Mouse (Mus musculus) kidney, adult 9 months (tissue): Measurements from ENCODE around the gene Agbl4.
"Not testable (repeated sequence)": the region's sequence is repeated elsewhere in the genome, so short reads cannot be mapped to it uniquely, and the experiment has no call there.

Experiments used
- DNase-seq: peaks from one replicate; pipeline ENCODE4 v3.0.0; 2022

The Agbl4 gene

DNA sequence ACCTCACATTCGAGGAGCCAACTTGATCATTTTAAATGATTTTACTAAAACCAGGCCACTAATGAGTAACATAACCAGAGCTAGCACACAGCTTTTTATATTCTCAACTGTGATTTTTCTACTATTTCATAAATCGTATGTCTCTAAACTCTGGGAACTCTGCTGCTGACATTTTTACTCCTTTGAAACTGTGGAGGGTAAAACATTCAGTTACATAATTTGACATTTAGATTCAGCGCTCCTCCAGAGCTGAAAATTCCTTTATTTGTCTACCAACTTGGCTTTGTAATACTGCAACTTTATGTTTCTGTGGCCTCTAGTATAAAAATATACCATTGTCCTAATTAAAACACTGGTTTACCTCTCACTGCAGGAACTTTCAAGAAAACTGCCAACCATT lies 523.6 kb downstream of the Agbl4 start:
- no peak for DNase-seq

DNA sequence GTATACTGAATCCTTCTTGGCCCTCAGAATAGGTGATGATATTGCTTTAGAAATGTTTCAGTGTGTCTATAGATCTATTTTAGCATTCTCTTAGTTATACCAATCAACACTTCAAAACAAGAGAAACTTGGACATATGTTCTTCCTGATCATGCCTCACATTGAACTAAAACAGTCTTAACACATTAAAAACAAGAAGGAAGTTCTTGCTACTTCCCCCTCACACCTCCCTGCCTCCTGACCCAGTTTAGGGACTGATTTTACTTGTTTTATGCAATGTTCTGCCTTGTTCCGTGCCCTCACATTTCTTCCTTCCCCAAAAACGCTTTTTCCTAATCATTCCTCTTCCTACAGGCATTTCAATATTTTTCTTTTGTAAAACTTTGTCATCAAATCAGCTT lies 604.2 kb downstream of the Agbl4 start:
- no peak for DNase-seq

DNA sequence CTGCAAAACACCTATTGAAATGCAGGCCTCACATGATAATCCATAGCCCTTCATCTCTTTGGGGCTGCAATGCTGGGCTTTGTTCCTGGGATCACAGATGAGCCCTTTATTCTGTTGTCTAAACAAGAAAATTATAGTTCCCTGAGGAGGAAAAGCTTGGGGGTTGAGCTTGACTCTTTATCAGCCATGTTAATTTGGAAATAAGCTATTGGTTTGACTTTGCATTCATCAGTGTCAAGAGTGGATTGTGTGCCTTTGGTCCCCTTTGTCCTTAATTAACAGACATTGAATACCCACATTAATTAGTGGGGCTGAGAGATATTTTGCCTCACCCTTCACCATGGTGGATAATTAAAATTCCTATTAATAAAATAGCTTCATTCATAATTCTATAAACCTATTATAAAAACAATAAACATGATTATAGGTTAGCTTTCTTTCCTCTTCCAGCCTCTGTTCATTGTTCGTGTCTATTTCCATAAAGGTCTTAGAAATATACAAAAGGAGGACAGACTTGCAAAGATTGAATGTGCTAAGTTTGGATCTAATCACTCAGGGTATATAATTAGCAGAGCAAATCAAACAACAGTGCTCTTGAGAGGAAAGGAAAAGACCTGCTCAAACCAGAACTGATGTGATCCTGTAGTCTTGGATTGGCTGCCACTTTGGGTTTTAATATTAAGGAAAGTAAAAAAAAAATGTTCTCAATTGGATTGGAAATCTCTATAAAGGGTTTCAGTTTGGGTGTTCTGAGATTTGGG lies 607.4 kb downstream of the Agbl4 start:
- no peak for DNase-seq

DNA sequence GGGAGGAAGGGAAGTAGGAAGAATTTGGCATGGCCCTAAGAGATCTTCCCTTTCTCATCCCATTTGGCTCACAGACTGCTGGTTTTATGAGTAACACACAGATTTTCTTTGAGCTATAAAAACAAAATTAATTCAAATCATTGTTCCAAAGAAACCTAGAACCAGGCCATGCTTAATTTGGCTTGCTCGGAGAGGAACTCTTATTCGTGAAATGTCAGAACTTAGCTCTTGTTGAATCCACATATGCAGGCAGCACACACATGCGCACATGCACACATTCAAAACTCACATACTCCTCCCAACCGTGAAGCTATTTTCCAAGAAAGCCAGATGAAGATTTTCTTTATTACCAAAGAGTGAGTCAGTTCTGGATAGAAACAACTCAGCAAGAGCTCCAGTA lies 621.9 kb downstream of the Agbl4 start:
- DNase-seq: no peak

DNA sequence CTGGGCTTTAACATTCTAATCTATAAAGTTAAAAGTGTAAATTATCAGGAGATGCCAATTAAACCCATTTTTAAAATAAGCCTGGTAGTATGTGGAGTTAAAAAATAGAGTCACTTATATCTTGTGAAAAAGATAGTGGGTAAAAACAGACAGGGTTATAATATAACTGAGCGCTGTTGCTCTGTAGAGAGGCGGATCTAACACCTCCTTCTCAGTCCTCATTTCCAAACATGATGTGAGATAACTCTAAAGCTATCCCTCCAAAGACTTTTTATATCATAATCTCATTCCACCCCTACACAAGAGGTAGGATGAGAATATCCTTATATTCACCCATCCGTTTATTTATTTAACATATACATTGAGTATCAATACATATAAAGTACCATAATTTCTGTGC lies 669.9 kb downstream of the Agbl4 start:
- no peak for DNase-seq

DNA sequence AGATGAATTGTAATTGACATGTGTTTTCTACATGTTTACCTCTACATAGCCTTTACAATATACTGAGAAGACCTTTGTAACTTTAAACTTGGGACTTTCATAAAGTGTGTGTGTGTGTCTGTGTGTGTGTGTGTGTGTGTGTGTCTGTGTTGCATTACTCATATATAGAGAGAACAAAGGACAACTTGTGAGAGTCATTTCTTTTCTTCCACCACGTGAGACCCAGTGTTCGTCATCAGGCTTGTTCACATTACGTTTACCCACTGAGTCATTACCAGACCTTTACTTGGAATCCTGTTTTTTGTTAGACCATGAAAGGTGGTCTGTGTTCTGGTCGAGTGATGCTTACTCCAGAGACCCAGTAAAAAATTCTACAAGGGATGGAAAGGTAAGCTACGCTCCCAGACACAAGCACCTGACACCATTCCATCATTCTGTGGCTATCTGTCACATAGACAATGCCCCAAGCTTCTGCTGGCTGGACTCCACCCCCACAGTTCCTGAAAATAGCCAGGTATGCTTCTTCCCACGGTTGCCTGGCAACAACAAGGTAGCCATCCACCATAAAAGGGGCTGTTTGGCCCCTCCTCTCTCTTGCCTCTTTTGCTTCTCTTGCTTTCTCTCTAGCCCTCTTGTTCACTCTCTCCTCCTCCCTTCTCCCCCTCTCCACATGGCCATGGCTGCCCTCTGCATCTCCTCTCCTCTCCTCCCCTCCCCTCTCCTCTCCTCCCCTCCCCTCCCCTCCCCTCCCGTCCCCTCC lies 676.5 kb downstream of the Agbl4 start:
- DNase-seq: no peak

DNA sequence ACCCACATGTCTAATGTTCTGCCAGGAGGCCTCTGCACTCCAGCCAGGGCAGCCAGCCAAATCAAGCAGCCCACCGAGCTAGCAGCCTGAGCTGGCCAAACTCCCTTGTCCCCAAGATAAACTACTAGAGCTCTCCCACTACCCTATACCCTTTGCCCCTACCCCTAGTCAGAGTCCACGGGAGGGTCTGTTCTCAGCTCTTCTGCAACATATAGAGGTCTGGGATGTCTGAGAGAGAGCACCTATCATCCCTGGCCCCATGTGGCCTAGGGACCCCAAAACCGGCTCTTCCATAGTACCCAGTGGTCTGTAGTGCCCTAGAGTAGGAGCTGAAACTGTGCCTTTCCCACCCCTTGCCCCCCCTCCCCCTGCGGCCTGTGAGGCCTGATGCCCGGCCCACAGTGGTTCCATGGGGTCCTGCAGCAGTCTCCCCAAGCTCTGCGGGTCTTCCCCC lies 677.3 kb downstream of the Agbl4 start:
- DNase-seq: no peak

DNA sequence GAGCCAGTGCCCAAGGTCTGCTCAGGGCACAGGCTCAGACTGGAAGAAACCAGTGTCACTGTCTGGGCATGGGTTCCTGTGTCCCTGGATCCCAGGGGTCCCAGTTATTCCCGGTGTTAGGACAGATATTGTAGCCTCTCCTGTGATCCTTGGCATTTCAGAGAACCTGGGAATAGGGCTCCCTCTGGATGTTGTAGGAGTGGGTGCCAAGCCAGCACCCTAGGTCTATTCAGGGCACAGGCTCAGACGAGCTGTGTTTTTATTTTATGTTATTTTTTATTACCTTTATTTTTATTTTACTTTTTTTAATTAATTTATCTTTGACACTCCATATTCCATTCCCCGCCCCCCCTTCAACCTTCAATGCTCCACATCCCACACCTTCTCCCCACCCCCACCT lies 680.3 kb downstream of the Agbl4 start:
- no peak for DNase-seq

DNA sequence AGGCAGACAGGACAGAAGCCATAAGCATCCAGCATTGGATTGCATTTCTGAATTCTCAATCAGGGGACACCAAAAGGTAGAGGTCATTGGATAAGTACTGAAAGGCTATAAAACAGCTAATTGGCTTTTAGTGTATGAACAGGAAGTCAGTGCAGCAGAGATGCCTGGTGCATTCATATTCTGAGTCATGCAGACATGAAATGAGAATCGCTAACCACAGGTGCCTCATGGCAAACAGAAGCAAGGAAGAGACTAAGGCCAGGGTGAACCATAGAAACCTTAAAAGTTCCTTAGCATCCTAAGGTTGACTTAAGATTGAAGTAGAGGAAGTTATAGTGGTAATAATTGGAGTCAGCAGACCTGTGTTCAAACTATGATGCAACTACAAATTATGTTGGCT lies 687.9 kb downstream of the Agbl4 start:
- DNase-seq: no peak

DNA sequence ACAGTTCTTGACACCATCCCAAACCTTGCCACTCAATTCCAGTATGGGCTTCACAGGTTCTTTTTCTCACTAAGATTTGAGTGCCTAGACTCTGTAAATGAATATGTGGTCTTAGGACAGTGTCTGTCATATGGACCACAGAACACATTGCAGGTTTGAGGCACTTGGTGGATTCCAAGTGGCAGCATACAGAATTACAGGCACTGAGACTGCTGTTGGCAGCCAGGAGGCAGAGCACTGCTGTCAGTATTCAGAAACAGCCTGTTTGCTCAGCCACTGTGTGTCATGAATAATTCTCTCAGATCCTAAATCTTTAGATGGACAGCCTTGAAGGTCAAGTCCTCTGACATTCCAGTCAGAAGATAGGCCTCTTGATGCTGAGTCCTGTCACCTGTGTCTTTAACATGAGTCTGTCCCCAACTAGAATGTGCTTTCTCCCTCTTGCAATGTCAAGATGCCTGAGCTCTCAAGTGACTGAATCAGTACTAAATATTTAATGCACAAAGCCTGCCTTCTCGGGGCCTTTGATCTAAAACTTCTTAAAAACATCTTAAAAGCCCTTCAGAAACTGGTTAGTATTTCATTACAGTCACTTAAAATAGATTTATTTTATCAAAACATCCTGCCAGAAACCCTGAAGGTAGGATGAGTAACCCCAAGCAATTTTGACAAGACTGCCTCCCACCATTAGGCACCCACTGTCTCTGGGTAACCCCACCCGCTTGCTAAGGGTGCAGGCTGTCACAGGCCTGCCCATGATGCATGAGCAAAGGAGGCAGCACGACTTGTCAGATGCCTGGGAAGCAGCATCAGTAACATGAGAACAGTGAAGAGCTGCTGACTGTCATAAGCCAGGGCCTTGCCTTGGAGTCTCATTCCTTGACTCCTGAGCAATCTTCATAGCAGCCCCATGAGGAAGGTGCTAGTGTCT lies 739.0 kb downstream of the Agbl4 start:
- no peak for DNase-seq

DNA sequence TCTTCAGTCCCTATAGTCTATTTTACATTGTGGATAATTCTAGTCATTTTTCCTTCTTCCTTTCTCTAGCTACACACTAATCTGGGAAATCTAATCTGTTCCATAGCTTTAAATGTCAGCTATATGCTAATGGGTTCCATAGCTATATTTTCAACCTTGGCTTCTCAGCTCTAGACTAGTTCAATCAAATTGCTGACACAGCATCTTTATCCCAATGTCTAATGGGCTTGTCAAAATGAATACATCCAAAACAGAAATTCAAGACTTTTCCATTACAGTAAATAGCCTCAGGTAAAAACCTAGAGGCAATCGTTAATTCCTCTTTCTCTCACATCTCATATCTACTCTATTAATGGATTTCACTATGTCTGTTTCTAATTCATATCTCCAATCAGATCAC lies 750.3 kb downstream of the Agbl4 start:
- no peak for DNase-seq

DNA sequence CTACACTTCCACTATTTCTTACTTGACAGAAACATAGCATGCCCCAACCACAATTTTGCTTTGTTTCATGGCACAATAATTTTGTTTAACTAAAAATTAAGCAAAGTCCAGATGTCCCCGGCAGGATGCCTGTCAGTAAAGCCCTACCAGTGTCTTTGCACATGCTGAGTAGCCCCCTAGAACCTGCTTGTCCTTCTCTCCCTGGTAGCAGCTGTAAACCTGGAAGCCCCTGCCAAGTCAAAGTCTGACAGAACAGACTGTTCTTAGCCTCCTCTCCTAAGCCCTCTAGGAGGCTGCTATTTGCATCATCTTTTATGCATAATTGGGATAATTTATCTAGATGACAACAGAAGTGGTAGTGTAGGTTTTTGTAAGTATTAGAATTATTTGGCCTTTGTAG lies 758.4 kb downstream of the Agbl4 start:
- no peak for DNase-seq

DNA sequence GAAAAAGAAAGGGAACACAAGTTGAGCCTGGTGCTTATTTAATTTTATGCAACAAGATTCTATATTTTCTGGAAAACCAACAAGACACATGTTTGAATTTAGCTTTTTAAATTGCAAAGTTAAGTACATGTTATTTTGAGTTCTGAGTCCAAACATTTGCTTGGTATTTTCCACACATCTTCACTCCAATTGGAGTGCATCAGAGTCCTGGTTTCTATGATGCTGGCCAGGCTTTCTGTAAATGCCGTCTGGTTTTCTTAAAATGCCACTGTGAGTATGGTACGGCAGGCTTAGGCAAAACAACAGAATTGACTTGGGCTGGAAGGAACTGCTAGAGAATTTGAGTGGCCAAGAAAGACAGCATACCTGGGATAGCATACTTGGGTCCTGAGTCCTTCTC lies 784.0 kb downstream of the Agbl4 start:
- no peak for DNase-seq

DNA sequence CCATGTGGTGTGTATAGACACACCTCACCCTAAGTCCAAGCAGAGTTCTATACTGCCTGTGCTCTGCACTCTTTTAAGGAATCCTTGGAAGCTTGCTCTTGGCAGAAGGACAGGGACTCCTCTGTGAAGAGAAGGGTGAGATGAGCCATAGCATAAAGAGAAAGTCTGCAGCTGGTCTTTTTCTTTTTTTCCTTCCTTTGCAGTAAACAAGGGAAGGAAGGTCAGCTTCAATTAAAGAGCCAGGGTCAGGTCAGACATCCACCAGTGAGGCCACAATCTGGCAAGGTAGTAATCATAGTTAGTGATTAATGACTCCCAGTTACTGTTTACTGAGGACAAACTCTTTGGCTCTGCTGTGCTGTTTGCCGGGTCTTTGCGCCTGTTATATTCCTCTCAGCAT lies 802.6 kb downstream of the Agbl4 start:
- peak; percentile 88 for DNase-seq

DNA sequence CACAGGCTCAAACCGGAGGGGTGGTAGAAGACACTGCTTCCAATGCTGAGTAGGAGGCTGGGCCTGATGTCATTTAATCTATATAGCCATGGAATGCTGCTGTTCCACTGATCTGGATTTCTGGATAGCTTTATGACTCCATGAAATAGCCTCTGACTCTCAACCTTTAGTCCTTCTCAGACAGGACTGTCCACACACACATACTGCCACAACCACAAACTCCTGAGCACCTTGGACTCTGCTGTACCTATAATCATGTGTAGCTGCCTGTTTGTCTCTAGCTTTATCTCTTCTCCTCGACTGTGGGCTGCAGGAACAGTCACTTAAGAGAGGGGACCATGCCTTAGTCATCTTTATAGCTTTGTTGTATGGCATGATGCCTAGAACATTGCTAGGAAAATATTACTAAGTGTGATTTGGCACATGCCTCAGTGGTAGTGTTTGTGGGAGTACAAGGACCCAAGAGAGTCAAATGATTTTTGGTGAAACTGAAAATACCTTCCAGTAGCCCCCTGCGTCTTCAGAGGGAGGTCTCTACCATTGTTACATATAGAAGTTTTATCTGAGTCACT lies 817.8 kb downstream of the Agbl4 start:
- no peak for DNase-seq

DNA sequence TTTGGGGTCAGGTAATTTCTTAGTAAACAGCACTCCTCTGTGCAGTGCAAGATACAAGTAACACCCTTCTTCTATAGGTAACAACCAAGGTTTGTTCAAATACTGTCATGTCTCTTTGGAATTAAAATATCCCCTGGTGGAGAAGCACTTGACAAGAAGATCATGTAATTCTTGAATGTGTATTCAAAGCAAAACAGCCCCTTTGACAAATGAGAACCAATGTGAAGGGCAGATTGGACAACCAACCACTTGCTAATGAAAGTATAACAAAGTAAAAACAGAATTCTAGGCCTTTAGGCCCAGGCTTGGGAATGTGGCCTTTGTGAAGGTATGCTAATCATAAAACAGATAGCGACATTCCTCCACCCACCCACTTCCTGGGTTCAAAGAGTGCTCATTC lies 821.6 kb downstream of the Agbl4 start:
- not testable (repeated sequence) for DNase-seq

DNA sequence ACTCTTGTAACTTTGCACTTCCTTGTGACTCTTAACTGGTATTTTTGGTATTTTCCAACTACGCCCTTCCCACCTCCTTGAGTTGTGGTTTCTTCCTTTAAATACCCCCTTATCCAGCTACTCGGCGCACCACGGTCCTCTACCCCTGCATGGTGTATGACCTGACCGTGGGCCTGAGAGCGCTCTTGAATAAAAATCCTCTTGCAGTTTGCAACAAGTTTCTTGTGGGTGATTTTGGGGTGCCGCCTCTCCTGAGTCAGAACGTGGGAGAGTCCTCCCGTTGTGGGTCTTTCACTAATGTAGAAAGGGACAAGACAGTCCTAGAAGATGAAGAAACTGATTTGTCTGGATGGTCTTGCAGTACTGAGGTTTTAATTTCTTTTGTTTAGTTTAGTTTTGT lies 822.1 kb downstream of the Agbl4 start:
- DNase-seq: not testable (repeated sequence)

DNA sequence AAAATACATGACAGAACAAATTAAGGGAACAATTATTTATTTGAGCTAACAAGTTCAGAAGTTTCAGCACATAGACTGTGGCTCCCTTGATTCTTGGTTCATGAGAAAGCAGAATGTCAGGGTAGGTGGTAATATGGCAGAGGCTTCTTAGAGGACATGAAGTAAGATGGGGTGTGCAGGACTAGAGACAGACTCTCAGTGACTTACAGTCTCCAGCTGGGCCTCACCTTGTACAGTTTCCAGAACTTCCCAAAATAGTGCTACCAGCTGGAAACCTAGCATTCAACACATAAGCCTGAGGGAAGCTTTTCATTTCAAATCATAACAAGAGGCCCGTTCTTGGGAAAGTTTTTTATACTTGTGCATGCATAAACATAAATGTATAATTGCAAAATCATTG lies 836.4 kb downstream of the Agbl4 start:
- no peak for DNase-seq

DNA sequence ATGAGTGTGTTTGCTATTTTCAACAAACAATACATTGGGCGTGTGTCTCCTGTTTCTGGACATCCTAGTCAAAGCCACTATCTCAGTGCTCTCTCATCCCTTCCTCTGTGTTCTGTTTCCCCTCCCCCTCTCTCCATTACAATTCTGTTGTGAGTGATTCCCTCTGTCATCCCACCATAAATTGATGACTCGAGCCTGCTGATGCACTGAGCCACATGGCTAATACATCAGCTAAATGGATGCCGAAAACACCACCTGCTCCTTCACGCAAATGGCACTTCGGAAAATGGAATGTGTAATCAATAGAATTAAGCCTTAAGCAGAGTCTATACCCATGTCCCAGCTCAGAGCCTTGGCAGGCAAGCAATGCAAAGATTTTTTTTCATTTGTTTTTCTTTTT lies 854.5 kb downstream of the Agbl4 start:
- no peak for DNase-seq

DNA sequence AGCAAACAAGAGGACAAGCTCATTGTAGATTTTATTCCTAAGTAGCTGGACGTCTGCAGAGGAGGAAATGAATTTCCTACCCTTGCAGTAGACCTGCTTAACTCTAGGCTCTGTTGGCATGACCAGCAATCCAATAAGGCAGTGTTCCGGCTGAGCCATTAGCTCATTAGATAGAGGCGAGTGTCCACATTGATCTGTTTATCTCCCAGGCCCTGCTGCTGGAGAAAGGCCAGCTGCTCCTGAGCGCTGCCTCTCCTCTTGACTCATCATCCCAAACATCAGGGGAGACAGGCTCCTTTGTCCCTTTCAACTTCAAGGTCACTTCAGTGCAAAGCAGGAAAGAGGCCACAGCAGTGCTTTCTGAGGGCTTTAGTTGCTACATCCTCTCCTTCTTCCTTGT lies 858.0 kb downstream of the Agbl4 start:
- no peak for DNase-seq

DNA sequence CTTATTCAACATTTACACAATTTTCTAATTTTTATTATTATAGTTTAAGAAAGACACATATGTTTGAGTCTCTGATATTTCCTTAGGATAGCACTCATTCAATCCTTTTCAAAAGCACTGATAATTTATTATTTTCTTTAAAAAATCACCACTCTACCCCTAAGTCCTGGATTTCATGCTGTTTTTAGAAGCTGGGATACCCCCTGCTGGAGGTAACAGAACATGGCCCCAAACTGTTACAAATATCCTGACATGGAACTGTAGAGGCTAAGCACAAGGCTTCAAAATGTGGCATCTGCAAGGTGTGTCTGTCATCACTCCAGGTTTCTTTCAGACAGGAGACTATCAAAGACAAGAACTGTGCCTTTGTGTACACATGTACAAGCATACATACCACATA lies 859.5 kb downstream of the Agbl4 start:
- DNase-seq: no peak

DNA sequence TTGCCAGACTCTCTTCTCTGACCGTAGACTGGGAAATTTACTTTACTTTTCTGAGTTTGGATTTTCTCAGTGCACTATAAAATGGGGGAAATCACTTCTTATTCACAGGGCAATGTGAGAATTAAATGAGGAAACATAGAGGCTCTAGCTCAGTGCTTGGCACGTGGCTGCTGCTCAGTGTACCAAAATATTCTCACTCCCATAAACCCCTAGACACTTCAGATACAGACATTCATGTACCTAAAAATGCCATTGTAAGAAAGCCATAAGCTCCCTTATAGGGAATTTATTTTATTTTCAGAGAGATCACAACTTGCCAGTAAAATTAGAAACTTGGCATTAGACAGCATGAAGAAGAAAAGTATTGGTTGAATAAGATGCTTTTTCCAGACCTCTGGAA lies 883.5 kb downstream of the Agbl4 start:
- DNase-seq: no peak

DNA sequence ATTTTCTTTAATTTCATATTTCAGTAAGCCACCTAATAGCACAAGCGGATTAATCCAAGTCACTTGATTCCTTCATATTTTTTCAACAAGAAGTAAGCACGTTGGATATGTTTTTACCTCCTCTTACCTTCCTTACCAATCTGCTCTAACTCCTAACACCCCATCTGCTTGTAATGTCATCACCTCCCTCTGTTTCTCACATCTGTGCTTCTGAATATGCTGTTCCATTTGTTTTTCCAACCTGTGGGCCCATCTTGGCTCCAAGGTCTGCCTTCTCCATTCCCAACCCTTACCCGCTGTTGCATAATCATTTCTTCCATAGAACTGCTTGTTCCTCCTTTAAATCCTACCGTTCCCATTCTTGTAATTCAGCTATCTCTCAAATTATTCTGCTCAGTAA lies 884.4 kb downstream of the Agbl4 start:
- DNase-seq: no peak
